Mouse (Mus musculus): ENCODE measurements around the gene Rgl1.

DNA sequence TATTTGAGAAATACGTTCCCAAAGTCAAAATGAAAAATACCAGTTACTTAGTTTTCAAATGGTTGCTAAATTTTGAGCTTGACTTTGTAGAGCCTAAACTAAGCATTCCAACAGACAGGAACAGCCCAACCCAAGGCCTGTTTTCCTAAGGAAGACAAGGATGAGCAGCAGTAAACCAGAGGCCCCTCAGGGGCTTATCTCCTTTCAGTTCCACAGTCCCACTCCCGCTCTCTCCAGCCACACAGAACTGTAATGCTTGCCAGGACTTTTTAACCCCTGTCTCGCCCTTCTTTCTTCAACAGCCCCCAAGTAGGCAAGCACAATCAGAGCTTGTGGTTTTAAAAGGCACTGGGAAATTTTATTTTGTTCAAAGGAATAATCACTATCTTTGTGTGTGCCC lies 147.3 kb downstream of the Rgl1 start:
- TF ChIP-seq CTCF (IDR thresholded peaks at IDR 0.05; ENCODE audit: extremely low read depth, insufficient read depth, insufficient read length, insufficient replicate concordance) (no peak), POLR2A (IDR thresholded peaks at IDR 0.05; ENCODE audit: low read depth, low read length) (no peak)
